Mouse (Mus musculus): ENCODE data around the gene Tagln2.

Gene Tagln2

DNA sequence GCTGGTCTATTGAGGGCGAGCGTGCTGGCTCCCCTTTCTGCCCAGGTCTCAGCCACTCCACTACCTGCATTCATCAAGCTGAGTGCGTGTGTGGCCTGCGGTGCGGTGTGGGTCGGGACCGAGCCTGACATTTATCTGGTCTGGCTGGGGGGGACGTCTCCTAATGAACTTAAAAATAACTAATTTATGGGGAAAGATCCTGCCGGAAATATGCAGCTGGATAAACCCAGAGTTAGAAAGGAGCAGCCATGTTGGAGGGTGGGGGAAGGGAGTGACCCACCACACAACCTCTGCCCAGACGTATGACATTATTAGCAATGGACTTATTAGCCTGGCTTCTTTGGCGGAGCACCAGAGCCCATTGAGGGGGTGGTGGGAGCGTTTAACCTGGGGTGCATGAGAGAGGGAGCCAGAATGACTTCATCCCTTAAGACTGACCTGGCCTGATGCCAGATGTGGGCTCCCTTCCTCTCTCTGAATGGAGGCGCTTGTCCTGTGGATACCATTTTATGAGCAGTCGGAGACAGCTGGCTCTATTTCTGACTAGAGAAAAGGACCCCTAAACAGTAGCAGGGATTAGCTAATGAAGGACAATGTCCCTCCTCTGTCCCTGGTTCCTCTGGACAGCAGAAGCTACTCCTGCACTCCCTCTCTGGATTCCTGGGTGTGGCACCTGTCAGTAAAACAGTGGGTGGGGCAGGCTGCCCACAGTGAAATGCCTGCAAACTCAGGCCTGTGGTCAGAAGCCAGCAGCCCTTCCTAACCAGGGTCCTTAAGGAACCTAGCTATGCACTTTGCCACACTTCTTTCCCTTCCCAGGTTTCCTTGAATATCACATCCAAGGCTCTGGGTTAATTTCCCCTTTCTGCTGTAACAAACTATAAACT, 3.5 kb downstream of the Tagln2 start:
- DNase-seq (ENCODE audit: low spot score) = peak; percentile 75

DNA sequence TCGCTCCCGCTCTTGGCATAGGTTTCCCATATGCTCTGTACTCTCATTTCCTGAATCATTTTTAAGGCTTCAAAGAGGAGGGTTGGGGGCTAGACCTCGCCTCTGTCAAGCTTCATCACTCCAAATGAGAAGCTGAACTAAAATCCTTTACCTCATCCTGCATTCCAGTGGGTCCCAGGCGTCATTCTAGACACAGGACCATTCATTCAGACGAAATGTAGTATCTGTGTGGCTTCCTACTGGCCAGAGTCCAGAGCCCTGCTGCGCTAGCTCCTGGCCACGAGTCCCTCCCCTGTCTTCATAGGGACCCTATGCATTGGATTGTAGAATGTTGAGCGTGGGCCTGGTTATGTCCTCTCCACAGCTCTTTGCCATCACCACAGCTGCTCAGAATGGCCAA, 4.9 kb downstream of the Tagln2 start:
- no peak for DNase-seq (ENCODE audit: low spot score)

DNA sequence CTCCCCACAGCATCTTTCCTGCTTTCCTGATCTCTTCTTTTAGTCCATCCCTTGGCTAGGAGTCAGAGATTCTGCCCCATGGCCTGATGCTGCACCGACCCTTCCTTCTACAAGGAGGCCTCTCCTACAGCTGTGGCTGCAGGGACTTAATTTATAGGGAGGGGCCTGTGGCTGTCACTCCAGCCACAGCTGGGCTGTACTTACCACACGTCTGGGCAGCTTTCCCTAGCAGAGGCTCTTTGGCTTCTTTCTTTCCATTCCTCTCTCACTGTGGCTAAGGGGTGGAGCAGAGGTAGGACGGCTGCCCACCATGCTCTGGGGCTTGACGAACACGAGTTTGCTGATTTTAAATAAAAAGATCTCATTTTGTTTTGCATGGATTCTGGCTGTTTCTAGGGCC, 7.2 kb downstream of the Tagln2 start:
- DNase-seq (ENCODE audit: low spot score) = peak; percentile 38

DNA sequence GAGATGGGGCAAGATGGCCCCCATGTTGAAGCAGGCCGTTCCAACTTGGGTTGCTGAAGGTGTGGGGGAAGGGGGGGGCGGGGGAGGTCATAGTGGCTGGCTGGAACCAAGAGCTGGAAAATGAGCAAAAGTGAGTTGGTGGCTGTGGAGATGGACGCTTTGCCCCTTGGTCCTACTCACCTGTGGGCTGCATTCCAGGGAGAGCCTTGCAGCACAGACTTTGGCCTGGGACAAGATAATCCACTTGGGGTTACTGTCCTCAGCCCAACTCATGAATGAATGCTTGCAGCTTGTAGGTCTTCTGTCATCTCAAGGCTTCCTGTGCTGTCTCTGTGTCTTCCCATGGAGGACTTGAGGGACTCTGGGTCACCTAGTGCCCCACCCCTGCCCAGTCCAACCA, 7.9 kb downstream of the Tagln2 start:
- no peak for DNase-seq (ENCODE audit: low spot score)

DNA sequence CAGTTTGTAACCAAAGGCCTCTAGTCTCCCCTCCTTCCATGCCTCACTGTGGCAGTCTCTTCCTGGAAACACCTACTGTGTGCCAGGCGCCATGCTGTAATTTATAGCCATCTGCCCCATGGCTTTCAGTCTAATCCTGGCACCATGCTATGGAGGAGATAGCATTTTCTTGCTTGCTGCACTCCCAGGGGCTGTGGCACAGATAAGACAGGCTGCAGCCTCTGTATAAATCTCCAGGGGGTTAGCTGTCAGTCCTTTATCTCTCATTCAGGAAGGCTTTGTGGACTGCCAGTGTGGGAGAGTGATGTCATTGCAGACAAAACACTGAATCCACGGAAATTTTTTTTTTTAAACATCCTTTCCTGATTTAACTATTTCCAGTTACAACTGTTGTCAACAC, 8.3 kb downstream of the Tagln2 start:
- DNase-seq (ENCODE audit: low spot score) = no peak

DNA sequence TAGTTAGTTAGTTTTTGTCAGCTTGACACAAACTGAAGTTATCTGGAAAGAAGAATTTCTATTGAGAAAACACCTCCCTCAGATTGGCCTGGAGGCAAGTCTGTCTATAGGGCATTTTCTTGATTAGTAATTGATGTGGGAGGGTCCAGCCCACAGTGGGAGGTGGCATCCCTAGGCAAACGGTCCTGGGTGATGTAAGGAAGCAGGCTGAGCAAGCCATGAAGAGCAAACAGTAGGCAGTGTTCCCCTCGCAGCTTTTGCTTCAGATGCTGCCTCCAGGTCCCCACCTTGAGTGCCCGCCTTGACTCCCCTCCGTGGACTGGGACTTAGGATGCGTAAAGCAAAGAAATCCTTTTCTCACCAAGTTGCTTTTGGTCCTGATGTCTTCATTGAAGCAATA, 9.4 kb downstream of the Tagln2 start:
- no peak for DNase-seq (ENCODE audit: low spot score)

DNA sequence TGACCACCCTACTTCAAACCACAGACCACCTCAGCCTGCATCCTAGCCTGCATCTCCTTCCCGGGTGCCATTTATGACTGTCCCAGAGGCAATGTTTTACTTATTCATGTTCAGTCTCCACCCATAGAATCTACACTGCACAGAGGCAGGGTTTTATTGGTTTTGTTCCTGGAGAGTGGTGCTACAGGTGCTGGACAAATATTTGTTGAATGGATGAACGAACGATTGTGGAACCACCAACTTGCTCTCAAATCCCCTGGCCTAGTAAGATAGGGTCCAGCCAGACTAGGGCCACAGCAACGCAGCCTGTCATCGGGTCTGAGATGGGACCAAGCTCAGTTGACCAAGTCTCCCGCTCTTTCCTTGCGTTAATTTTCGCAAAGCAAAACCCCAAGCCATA, 10.1 kb downstream of the Tagln2 start:
- DNase-seq (ENCODE audit: low spot score) = no peak

DNA sequence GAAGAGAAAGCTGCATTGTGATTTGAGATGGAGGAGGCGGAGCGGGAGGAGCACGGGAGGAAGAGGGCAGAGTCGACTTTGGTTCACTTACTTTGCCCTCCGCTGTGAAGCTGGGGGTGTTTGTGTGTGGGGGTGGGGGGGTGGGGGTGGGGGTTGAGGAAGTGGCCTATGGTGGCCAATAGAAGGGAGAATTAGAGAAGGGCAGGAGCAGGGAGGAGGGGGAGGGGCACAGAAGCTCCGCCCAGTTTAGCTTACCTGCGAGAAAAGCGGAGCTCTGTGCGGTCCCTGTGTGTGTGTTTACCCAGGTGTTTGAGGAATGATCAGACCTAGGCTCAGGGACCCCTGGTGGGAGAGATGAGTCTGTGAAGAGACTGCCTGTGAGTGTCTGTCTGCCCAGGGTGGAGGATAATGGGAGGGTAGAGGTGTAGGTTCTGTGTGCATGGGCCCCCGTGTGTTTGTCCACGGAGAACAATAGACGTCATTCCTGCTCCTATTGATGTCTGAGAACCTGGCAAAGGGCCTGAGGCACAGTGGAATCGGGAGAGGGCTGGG, 10.7 kb downstream of the Tagln2 start:
- no peak for DNase-seq (ENCODE audit: low spot score)

DNA sequence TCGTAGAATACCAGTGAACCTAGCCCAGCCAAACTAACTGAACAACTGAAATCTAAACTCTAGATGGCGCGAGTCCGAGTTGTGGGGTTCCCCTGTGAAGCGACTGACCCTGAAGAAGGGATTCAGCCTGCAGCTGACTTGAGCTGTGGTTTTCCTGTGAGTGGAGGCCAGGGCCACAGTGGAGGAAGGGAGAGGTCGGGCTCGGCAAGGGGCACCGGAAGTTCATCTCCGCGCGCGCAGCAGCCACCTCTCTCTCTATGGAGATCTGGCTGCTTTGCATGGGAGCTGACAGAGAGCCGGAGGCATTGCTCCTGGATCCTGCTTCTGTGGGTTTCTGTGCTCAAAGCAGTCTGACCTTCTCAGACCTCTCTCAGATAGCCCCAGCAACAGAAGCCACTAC, 13.1 kb downstream of the Tagln2 start:
- DNase-seq (ENCODE audit: low spot score) = no peak

DNA sequence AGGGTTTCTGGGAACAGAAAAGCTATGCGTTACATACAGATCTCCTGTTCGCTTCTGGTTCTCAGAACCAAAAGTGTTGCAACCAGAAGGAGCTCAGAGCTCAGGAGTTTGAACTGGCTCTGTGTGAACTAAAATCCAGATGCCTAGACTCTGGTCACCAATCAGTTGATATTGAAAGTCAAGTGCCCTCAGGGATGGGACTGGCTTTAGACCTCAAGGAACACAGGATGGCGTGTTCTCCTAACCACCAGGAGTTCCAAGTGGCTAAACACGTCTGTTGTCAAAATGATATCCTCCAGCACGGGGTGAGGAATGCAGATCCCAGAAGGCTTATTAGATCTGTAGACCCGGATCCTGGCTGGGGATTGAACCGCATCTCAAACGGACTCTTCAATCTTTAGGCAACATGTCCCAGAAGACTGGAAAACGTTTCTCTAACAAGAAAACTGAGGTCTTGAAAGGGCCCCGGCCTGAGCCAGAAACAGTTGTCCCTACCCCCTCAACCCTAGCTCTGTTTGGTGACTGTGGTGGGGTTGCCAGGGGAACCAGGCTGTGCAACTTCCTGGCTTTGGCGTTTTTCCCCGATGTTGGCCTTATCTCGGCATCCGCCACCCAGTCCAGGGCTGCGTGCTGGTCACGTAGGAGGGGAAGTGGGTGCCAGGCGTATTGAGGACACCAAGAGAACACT, 13.8 kb downstream of the Tagln2 start:
- DNase-seq (ENCODE audit: low spot score) = peak; percentile 72

DNA sequence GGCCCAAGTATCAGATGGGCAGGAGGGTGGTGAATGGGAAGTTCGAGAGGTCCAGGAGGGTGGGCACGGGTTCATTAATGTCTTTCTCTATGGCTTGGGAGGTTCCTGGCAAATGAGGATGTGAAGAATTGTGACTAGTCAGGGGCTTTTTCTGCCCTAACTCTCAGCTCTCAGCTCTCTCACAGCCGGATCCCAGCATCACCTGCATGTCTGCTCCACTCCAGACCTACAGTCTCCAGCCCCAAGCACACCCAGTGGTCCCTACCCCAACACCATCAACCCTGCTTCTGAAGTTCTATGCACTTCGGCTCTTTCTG, 14.3 kb downstream of the Tagln2 start:
- no peak for DNase-seq (ENCODE audit: low spot score)

DNA sequence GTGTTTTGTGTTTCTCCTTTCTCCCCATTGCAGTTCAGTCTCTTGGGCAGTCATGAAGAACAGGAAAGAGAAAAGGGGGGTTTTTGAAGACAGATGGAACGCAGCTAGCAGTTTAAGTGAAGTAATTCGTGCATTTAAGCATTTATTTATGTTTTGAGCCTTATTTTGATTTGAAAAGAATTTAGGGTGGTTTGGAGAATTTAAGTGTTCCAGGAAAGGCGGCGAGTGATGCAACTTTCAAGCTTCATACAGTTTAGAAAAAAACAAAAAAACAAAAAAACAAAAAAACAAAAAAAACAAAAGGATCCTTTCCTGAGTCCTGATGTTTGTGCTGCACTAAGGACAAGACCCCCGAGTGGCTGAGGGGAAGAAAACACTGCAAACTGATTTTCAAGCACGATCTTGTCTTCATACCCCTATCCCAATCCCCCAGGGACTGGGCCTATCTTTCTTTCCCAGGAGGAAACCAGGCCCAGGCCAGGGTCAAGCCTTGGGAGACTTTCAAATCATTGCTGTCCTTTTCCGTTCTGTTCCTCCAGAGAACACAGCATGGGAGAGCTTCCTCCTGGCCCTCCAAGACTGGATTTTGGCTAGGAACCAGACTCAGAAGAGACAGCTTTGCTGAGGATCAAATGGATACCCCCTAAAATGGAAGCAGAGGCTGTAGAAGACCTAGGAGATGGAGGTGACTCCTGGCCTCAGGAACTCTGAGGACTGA, 14.9 kb downstream of the Tagln2 start:
- DNase-seq (ENCODE audit: low spot score) = no peak

DNA sequence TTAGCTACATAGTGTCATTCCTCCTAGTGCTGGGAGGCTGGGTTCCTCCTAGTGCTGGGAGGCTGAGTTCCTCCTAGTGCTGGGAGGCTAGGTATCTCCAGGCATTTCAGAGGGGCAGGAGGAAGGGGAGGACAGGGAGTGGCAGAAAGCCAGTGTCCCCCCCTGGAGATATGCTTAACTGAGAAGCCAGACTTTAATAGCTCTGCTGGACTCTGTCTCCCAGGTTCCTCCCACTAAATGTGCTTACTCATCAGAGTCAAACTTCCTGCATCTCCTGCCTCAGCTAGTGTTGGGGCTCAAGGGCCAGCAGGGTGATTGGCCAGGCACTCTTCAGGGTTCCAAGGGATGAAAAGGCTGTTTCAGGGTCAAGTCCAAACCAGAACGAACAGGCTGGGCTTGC, 15.5 kb downstream of the Tagln2 start:
- DNase-seq (ENCODE audit: low spot score) = no peak

DNA sequence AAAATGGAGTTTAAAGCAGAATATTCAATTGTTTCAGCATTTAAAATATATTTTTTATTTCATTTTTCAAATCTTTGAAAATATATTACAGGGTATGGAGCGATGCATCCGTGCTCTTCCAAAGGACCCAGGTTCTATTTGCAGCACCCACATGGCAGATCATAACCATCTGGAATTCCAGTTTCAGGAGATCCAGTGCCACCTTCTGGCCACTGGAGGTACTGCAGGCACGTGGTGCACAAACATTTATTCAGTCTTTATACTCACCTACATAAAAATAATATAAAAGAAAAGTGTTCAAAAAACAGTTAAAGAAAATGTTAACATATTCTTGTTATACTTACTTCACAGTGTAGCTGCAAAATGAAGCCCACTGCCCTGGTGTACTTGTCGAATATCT, 18.2 kb downstream of the Tagln2 start:
- no peak for DNase-seq (ENCODE audit: low spot score)

DNA sequence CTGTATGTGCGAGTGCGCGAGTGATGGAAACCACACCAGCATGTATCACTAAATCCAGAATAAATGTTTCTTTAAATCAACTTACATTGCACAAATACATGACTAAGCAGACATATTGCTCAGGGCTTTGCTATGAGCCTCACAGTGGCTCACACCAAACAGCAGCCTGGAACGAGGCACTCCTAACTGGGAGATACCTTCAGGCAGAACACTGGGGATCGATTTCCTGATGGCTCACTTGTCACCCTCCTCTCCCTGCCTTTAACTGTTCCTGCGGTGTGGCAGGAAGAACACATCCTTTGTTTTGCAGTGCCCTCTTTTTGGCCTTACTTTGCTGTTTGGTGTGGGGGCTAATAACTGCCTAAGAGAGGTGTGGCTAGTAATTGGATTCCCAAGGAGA, 19.8 kb downstream of the Tagln2 start:
- no peak for DNase-seq (ENCODE audit: low spot score)

DNA sequence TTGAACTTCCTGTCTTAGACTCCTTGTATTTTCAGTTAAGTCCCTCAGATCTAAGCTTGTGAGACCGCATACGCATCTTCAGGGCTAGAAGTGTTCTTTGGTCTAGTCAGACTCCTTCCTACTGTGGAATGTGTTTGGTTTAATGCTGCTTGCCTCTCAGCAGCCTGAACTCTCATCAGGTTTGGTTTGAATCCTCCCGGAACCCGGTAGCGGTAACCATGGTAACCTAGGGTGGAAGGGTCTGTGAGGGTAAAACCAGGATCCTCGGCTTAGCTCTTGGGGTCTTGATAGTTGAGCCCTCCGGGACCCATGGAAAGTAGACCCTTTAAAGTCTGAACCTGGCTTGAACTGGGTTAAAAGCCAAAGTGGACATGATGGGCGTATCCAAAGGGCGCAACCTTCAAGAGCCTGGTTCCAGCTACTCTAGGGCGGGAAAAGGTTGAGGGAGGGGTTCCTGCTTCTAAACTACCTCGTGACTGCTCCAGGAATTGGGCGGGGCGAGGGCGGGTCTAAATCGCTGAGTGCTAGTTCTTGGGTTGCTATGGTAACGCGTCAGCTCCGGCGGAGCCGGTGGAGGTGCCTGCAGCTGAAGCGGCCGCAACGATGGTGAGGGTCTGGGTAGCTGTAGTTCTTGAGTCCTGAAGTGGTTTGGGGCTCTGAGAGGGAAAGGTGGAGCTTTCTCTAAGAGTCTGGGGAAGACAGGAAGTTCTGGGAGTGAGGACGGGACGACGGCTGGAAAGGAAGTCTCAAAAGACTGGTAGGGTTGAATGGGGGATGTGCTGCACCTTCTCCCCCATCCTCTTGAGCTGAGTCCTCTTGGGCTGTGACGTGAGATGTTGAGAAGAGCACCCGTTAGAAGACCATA, 21.0 kb downstream of the Tagln2 start, which contains the start of gene Cfap45:
Gene Cfap45 (plus strand): TSS at position 226 of the 865 bp plus-strand sequence.
- peak; percentile 94 for DNase-seq (ENCODE audit: low spot score)

DNA sequence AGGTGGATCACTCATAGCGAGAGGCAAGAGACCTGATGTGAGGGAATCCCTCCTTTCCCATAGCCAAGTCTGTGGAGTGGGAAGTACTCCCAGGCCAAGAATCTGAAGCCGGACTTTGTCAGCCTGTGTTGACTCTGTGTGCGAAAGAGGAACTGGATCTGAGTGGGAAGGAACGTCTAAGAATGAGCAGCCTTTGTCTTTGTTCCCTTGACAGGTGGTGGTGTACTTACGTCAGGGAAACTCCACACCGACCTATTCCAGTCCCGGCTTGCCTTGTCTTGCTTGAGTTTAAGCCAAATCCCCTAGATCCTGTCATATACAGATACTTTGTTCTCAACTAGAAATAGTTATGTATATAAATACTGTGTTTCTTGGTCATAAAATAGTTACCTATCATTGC, 22.7 kb downstream of the Tagln2 start:
- no peak for DNase-seq (ENCODE audit: low spot score)

DNA sequence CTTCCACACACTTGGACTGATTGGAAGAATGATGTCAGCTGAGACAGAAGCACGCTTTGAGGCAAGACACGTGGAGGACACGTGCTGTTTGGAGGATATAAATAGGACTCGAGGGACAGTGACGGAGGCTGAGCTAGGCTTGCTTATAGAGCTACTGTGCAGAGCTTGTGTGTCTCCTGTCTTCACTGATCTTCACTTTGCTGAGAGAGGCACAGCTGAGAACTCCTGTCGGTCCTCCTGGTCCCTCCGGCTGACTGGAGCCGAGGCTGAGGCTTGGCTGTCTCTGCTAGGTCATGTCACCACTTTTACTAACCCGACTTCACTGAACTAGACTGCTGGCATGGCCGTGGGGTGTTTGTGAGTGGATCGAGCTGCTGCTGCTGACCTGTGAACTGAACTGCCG, 23.9 kb downstream of the Tagln2 start:
- DNase-seq (ENCODE audit: low spot score) = no peak

DNA sequence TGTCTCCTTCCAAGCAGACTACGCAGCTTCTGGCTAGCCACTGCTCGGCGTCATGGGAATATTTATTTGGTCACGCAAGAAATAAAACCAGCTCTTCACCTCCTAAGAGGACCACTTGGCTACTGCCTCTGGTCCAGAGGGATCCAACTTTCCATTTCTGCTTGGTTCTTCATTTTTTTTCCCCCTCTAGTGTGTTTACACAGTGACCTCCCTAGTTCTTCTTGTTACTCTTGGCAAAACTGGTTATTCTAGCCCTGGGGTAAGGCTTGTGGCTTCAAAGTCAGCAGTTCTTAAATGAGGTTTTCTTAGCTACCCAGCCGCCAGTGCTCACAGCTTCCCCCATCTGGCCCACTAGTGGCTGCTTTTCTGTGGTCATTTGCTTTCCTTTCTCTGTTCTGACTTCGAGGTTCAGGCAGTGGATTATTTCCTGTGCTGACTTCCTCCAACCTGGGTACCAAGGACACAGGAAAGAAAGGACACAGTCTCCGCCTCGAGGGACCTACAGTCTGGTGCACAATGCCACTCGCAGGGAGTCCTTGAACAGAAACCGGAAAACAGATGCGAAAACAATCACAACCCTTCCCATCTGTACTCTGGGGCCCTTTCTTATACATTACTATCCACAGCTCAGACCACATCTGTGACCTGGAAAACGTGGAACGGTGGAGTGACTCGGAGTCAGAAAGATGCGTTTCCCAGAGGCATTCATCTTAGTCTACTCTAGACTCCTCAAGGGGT, 25.3 kb downstream of the Tagln2 start:
- DNase-seq (ENCODE audit: low spot score) = peak; percentile 94

DNA sequence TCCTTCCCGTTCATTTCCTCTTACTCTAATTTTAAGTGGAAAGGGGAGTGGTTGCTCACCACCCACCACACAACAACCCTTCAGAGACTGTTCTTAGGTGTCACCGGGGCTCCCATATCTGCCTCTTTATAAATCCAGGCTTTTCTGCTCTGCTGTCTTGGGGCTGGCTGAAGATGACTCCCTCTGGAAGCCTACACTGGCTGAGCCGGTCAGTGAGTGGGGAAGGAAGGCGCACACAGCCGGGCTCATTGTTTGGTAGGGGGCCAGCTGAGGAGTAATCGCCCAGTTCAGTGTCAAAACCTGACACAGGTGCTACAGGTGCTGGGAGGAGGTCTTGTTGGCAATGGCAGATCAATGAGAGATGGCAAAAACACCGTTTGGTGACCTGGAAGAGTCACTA, 26.1 kb downstream of the Tagln2 start:
- peak; percentile 67 for DNase-seq (ENCODE audit: low spot score)
